Mouse (Mus musculus) cerebral cortex, adult 2 months (tissue): Measurements from ENCODE around the gene Ercc8.

Experiments used
- WGBS: fragments of 180-500 bp; shearing (Covaris S2); methylation state at CpG from one replicate; pipeline ENCODE4 v1.1.7; 2018; 5-methylcytosine and 5-hydroxymethylcytosine counted together

Ercc8 gene

DNA sequence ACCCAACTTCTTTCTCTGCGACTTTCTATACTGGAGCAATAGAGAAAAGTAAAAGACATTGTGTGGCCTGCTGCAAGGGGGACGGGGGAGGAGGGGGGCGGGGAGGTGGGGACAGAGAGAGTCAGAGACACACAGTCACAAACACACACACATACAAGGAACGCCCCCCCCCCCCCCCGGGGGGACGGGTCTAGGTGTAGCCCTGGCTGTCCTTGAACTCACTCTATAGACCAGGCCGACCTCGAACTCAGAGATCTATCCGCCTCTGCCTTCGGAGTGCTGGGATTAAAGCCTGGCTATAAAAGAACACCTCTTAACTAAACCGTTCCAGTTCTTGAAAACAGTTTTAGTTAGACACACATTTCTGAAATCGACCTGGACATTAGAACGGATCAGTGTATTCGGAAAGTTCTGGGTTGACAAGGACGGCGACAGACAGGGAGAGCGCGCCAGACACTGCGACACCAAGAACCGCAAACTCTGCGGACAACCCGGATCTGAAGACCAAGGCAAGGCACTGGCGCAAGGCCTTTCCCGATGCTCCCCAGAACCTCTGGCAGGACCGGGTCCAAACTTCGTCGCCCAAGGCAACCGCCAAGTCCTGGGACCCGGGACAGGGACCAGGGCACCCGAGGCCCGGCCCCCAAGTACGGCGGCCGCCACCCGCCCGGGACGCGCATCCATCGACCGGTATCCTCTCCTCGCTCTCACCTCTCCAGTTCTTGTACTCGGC lies 633 bp upstream of the Ercc8 start:
- 3% methylated on average over 42 of the region's 42 CpGs for WGBS

DNA sequence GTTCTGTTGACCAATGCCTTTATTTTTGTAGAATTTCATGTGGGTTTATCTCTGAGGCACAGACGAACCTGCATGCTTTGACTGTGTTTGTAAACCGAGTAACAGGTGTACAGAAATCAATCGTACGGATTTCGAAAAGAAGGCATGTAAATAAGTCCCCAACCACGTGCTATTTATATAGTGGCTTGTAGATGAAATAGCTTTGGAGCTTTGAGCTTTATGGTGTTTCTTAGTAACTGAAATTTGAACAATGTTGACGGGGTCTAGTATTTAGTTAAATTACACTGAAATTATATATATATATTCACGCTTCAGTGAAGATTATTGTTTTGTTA lies 677 bp downstream of the Ercc8 start:
- WGBS = 4% methylated on average over 8 of the region's 8 CpGs

DNA sequence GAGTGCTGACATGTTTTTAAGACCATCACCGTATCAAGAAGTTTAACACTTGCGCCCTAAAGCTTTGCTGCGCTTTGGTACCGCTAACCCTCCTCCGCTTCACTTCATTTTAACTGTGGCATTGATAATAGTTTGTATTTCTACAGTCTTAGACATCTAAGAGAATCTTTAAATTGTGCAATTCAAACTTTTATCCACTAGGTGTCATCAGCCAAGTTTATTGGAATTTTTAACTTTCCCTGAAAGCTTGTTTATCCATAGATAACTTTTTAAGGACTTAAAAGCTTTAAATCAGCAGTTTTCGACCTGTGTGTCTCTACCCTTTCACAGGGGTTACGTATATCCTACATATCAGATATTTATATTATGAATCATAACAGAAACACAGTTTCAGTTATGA lies 1.4 kb downstream of the Ercc8 start:
- 51% methylated on average over 7 of the region's 7 CpGs for WGBS

DNA sequence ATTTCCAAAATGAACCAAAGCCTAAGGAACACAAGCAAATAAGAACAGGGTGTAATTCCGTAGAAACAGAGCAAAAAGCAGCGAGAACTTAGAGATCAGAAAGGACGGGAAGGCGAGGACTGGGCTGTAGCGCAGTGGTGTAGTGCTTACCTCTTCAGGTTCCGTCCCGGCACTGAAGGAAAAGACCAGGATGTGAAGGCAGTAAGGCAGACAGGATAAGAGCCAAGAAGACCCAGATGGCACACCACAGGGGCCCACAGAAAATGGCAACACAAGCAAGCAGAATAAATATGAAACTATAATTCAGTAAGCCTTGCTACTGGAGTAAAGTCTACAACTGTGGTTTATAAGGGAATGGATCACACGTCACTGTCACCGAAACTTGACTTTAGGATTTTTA lies 5.4 kb downstream of the Ercc8 start:
- WGBS = 90% methylated on average over 9 of the region's 9 CpGs

DNA sequence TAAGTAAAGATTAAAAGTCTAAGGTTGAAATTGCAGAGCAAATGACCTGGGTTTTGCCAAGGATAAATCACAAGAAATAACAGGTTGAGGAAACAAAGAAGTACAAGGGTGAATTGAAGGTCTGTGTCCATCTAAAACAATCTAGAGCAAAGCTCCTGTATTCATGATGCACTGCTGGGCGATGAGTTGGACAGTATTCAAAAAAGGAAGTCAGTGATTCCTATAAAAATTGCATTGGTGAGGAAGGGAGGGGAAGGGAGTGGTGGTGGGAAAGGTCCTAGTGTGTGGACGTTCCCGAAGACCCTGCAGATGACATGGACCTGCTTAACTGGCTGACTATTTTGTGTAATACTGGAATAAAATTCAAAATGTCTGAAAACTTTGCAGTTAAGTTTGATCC lies 6.1 kb downstream of the Ercc8 start:
- 84% methylated on average over 3 of the region's 3 CpGs for WGBS

DNA sequence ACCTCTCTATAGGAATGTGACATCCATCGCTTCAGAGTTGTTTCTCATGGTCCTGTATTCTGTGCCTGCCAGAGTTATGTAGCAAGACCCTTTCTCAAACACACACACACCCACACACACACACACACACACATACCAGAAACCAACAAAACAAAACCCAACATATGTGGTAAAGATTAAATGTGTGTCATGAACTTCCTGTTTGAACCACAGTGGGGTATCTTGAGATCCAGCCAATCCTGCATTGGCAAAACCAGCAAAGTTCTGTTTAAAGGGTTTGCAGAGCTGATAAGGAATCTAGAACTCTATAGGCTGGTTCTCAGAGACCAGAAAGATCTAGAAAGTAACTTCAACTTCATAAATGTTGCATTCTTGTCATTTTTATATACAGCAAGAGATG lies 11.5 kb downstream of the Ercc8 start:
- WGBS = 90% methylated on average over 1 of the region's 1 CpGs

DNA sequence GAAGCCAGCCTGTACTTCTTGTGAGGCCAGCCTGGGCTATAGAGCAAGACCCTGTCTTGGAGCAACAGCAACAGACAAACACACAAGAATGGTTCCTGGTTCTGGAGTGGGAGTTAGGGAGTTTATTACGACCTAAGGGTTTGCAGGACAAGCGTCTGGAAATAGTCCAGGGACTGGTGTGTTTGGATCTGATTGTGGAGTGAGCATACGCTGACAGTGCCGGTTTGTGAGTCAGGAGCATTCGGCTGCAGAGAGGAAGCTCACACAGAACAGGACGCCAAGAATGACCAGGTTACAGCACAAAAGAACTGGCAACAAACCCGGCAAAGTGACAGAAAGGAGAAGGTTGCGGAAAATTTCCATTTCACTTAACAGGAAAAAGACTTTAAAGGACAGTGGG lies 12.0 kb downstream of the Ercc8 start:
- WGBS = 87% methylated on average over 8 of the region's 8 CpGs

DNA sequence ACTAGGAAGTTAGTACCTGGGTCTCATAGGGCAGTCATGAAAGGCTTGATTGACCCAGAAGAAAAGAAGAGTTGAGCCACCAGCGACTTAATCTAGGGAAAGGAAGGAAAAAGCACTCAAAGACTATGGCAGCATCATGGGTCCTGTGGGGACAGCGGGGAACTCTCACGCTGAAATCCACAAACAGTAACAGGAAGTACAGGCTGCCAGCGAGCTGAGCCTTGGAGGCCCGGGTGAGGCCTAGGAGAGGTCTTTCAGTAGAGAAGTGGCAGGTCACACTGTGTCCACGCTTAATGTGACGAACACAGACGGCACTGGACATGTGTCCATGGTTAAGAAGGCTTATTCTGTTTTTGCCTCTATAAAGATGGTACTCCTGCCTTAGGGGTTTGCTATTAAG lies 21.1 kb downstream of the Ercc8 start:
- WGBS = 81% methylated on average over 8 of the region's 8 CpGs

DNA sequence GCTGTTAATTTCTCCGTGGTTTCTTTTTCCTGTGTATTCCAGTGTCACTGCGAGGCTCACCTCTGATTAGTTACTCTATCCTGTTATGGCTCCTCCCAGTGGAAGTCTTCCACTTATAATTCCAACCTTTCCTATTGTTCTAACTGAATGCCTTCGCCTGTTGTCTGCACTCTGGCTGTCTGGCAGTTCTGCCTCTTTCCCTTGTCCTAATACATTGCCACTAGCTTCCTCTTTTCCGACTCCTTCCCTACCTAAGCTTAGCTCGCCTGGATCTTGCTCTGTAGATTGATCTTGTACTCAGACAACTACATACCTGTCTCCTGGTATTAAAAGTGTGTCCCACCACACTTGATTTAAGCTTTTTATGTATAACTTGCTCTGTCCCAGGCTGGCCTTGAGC lies 22.3 kb downstream of the Ercc8 start:
- WGBS = 85% methylated on average over 5 of the region's 5 CpGs

DNA sequence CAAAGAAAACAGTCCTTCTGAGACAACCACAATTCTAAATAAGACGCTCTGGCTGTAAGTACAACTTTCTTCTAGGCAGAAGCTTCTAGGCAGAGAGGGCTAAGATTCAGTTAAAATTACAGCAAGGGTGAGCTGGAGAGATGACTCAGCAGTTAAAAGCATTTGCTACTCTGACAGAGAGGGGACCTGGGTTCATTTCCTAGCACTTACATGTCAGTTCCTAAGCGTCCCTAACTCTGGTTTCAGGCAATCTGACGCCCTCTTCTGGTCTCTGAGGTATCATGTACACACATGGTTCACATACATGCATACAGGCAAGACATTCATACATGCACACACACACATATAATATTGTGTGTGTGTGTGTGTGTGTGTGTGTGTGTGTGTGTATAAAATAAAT lies 27.0 kb downstream of the Ercc8 start:
- WGBS = 96% methylated on average over 3 of the region's 3 CpGs

DNA sequence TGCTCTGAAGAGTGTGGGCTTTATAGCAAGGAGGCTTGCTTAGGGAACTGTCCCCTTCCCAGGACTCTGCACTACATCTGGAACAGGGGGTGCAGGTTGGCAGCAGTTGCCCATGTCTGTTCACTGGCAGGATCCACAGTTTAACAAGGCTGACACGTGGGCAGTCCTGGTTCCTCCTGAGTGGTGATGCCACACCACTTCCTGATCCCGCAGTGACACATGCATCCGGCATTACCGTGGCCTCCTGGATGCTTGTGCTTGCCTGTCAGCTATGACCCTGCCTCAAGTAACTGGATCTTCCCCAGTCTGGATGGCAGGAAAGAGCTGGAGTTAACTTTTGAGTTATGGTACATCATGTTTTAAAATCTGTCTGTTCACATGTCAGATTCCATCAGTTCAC lies 29.5 kb downstream of the Ercc8 start:
- 81% methylated on average over 4 of the region's 4 CpGs for WGBS

DNA sequence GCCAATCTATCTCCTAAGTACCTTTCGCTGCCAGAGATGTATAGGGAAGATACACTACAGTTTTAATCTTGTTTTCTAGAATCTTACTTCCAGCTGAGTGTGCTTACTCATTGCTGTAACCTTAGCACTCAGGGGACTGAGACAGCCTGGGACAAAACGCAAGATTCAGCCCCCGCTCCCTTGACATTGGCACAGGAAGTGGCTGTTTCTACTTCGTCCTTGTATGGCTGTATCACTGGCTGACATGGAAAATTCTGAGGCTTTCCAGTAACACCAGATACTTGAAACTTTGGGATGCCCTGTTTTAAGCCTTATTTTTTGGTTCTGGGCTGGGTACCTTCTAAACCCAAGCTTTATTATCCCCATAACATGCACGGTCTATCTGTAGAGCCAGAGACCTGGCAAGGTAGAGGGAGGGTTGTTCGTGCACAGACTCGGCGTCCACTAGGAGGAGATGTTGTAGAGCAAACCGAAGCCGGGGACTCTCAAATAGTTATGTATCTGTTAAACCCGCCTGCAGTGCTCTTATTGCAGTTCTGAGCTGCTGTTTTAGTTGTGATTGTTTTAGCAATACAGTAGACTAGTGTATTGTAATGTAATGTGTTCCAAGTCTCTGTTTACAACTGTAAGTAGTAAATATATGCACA lies 32.7 kb downstream of the Ercc8 start:
- WGBS = 34% methylated on average over 11 of the region's 11 CpGs

DNA sequence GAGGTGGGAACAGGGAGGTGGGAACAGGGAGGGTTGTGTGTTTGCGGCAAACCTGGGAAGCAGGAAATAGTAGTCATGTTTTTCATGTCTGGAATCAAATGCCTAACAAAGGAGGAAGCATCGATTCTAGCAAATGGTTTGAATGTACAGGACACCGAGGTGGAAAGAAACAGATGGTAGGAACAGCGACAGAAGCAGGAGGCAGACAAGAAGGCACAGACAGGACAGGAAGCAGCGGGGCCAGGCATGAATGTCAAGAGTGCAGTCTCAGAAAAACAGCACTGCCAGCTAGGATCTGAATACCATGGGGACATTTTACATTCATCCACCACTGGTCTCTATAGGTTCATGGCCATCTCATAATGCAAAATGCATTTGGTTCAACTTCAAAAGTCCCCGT lies 36.9 kb downstream of the Ercc8 start:
- WGBS = 85% methylated on average over 6 of the region's 6 CpGs

DNA sequence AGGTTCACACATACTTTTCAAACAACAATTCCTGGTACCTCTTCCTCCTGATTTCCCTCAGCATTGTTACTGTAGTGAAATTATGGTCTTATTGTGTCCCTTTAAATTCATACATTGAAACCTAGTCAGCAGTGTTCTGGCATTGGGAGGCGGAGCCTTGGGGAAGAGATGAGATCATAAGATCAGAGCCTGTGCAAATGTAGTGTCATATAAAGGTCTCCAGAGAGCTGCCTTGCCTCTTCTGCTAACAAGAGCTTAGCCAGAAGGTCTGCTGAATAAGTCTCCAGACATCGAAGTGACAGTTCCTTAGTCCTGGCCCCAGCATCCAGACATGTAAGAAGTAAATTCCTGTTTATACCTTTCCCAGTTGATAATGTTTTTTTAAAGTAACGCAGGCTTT lies 46.3 kb downstream of the Ercc8 start:
- 81% methylated on average over 3 of the region's 3 CpGs for WGBS

DNA sequence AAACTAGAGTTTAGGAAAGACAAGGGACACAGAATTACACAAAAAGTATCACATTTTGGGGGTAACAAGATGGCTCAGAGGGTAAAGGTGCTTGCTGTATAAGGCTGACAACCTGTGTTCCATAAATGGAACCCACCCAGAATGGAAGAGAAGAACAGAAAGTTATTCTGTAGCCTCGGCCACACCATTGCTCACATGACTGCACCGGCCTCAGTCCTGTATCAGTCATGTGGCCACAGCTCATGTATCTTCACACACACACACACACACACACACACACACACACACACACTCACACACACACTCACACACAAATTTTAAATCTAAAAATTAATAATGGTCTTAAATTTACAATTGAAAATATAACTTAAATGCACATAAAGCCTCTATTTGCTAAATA lies 48.9 kb downstream of the Ercc8 start:
- WGBS = 97% methylated on average over 2 of the region's 2 CpGs

DNA sequence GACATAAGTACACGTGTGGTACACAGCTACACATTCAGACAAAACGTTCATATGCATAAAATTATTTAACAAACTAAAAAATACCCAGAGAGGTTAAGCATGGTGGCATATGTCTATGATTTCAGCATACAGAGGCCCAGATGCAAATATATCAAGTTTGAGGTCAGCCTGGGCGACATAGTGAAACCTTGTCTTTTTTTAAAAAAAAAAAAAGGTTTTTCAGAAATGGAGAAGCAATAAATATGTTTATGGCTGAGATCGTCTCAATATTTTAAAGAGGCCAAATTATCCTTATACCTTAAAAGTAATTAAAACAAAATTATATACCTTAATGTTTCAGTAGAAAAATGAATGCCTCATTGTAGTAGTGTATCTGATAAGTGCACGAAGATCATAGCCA lies 49.6 kb downstream of the Ercc8 start:
- WGBS = 83% methylated on average over 5 of the region's 5 CpGs

DNA sequence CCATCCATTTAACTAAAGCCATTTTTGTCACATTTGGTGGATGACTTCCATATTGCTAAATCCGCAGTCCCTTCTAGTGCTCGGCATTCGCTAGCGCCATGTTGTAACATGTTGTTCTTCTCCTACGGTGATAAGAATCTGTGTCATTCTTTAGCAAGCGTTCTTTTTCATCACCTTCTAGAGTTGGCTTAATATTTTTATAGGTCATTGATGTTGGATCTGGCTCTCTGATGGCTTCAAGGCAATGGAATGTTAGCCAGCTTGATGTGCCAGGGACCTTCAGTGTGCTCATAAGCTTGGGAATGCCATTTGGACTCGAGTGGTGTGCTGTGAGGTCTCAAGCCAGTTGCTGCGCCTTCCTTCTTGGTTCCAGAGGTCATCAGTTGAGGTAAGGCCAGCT lies 52.4 kb downstream of the Ercc8 start:
- 95% methylated on average over 8 of the region's 8 CpGs for WGBS

DNA sequence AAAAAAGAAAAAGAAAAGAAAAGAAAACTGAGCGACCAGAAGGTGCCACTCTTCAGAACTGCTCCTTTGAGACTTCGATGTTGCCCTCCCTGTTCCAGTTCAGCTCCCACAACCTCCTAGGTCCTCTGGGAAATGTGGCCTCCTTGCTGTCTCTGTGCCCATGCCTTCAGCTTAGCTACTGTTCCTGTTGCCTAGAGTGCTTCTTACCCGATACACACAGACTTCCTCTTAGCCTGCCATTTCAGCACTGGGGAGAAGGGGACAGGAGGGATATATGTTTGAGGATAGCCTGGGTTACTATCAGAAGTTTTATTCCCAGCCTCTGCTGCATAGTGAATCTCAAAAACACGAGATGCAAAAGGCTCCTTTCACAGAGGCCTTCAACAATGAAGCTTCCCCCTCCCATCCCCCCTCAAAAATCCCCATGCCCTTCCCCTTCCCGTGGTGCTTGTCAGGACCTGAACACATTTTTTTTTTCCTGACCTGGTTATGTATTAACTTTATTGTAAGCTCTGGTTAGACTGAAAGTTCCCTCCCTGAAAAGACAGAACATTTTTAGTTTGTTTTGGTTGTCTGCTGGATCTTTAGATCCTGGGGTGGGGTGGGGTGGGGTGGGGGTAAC lies 54.0 kb downstream of the Ercc8 start:
- WGBS = 60% methylated on average over 5 of the region's 5 CpGs

DNA sequence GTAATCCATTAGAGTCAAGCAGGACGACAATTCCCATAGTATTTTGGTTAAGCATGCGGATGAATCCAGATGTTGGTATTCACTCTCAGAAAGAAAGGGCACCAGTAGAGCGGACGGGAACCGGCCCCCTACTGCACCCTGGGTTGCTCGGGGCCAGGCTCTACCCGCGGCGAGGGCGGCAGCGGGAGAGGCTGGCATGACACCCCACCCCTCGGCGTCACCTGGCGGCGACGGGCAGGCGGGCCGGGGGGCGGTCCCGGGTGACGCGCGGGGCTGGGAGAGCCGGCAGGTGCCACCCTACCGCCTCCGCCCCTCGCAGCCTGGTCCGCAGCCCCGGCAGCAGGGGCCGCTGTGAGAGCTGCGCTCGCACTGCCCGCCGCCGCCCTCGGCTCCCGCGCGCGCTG lies 55.6 kb downstream of the Ercc8 start, which contains the start of gene Elovl7:
TSS of gene Elovl7 (plus strand) at position 324 of the 404 bp plus-strand sequence.
- under 1% methylated on average over 39 of the region's 40 CpGs for WGBS

DNA sequence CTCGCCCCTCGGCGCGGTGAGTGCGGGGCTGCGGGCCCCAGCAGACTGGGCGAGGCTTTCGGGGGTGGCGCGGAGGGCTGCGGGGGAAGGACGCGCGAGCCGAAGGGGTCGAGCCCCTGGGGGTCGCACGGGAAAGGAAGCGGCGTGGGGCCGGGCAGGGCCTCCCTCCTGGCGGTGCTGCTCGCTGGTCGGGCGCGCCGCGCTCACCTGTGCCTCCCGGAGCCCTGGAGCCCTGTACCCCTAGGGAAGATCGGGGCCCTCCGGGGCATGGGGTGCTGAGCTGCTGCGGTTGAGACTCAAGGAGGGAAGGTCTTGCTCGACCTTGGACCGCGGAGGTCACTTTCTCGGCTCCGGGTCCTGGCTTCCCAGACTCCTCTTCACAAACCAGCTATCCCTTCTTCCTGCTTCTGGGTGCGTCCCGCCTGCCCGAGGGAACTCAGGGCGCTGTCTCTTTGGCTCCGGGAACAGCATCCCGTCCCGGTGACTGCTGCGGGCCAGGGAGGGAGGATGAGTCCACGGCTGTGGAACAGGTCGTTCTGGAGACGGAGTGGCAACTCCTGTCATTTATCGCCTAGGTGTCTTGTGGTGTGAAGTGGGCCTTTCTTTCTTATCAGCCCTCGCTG lies 56.1 kb downstream of the Ercc8 start:
- WGBS = under 1% methylated on average over 47 of the region's 50 CpGs

DNA sequence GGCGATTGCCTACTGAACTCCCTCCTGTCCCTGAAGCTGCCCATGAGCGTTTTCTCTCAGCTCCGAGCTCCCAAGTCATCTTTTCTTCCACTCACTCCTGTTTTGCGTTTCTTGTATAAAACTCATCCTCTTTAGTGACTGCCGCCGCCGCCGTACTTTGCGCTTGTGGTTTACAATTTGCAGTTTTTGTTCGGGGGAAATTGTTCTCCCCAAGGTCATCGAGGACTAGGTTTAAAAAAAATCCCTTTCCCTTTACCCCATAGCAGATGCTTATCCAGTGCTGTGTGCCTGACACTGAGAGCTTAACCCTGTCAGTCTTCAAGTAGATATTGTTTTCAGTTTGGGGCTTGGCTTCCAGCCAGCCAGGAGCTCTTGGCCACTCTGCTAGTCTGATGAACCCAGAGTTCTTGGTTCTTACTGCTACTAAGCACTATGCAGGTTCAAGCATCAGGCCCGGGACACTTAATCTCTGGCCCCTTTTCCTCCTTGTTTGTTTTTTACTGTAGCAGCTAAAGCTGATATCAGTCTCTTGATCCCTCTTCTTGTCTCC lies 56.8 kb downstream of the Ercc8 start:
- WGBS = 5% methylated on average over 12 of the region's 12 CpGs

DNA sequence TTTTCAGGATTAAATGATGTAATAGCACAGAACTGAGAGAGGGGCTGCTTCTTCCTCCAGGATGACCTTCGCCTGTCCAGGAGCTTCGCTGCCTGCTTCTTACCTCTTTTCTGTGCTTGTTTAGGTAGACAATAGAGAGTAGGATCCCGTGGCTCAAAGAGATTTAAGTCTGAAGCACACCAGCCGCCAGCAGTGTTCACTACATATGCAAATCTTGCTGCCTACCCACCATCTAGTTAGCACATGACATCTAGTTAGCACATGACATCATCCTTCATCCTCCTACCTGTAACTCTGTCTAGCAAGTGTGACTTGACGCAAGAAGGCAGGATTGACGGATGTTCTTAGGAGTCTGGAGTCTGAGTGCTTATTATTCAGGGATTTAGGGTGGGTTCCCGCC lies 61.2 kb downstream of the Ercc8 start:
- 72% methylated on average over 7 of the region's 7 CpGs for WGBS

DNA sequence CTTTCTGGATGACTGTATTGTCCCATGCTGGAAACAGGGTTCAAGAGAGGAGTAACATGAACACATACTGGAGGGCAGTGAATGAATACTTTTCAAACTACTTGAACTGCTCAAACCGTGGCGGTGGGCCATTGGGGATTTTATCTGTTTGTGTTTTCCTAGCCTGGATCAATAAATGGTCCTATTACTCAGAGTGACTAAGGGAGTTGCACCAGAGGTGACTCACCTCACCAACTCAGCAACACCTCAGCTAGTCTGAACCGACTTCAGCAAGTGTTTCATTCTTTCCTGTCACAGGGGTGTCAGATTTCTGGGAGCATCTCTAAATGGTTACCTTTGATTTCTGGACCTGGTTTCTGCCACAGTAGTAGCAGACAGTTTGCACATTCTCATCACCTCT lies 70.7 kb downstream of the Ercc8 start:
- WGBS = 70% methylated on average over 3 of the region's 3 CpGs
